Mouse (Mus musculus): ENCODE measurements around the gene Plg.

GRCm38 (mm10) chr17:12409346-12409944 lies 31.0 kb downstream of the Plg start:
- TF ChIP-seq POLR2A (IDR thresholded peaks at IDR 0.05; ENCODE audit: extremely low read depth, insufficient read depth, low read length), result no peak
- TF ChIP-seq CTCF (IDR thresholded peaks at IDR 0.05; ENCODE audit: low read depth, low read length), result no peak
